In genomic region chr4:94669718-94670117, GRCm38 (mm10) we compare ENCODE assay signal across 10 mouse cellular contexts. TPM values are rescaled to one million over a fixed set of nuclear protein-coding genes. Genes with fewer than 3 reads are reported as not detected.
DNase-seq lines count a peak whose midpoint lies in the region; ATAC-seq and TF ChIP-seq lines count a peak whose summit lies in the region.
"Had no signal": no experiment of that assay in that cellular context is flagged by ENCODE, and none has a peak within 500 bp of the region (broad histone marks: within the 10 kb centered on the region; RNA-seq: fewer than 3 reads in every experiment).

No protein-coding gene starts in this region.

- H3K27ac ChIP-seq in layer of hippocampus, adult 2 months: no peak overlapping the region
- H3K27ac ChIP-seq in forebrain, postnatal 0 days (ENCODE audit: low read depth, low read length): no peak overlapping the region
- no peak overlapping the region for H3K27ac ChIP-seq in kidney, postnatal 0 days
- H3K27ac ChIP-seq in midbrain, postnatal 0 days (ENCODE audit: low read depth, low read length): no peak overlapping the region
- no peak overlapping the region for H3K27ac ChIP-seq in cerebellum, adult 2 months (ENCODE audit: insufficient read depth, low read length)
- H3K27ac ChIP-seq: embryonic facial prominence, embryonic 15.5 days had no signal

- H3K9me3 ChIP-seq in forebrain, postnatal 0 days (ENCODE audit: low read length): no peaks in the 10 kb centered on the region
- no peaks in the 10 kb centered on the region for H3K9me3 ChIP-seq in kidney, postnatal 0 days (replicated peaks; ENCODE audit: low read length)
- H3K9me3 ChIP-seq in midbrain, postnatal 0 days (ENCODE audit: low read length): no peaks in the 10 kb centered on the region
- H3K9me3 ChIP-seq: embryonic facial prominence, embryonic 15.5 days; megakaryocyte, embryonic 14.5 days had no signal

- no peaks in the 10 kb centered on the region for H3K36me3 ChIP-seq in forebrain, postnatal 0 days (ENCODE audit: insufficient read depth)
- no peaks in the 10 kb centered on the region for H3K36me3 ChIP-seq in kidney, postnatal 0 days (ENCODE audit: insufficient read depth, low read length)
- no peaks in the 10 kb centered on the region for H3K36me3 ChIP-seq in midbrain, postnatal 0 days (ENCODE audit: insufficient read depth, low read length)
- H3K36me3 ChIP-seq: embryonic facial prominence, embryonic 15.5 days had no signal

- no peaks in the 10 kb centered on the region for H3K4me1 ChIP-seq in forebrain, postnatal 0 days (ENCODE audit: insufficient read depth)
- H3K4me1 ChIP-seq in kidney, postnatal 0 days (replicated peaks; ENCODE audit: insufficient read depth, low read length): no peaks in the 10 kb centered on the region
- H3K4me1 ChIP-seq in midbrain, postnatal 0 days (ENCODE audit: insufficient read depth, low read length): no peaks in the 10 kb centered on the region
- H3K4me1 ChIP-seq in cerebellum, adult 2 months (ENCODE audit: control insufficient read depth, insufficient read depth, low read length): no peaks in the 10 kb centered on the region
- H3K4me1 ChIP-seq: embryonic facial prominence, embryonic 15.5 days; megakaryocyte, embryonic 14.5 days had no signal

- intact Hi-C loops in gastrocnemius, postnatal 14 days (cut with DNase I; ENCODE audit: low total_unique reads): loop anchor here (5.0 kb wide), 1 partner anchor 233 kb away; no protein-coding TSS in a partner anchor

- TF ChIP-seq CTCF in layer of hippocampus, adult 2 months (conservative IDR thresholded peaks at IDR 0.05): peak; percentile 83
- TF ChIP-seq CTCF in forebrain, postnatal 0 days (IDR thresholded peaks at IDR 0.05; ENCODE audit: low read depth): peak; percentile 67
- TF ChIP-seq CTCF in kidney, postnatal 0 days (IDR thresholded peaks at IDR 0.05; ENCODE audit: low read depth): peak; percentile 88
- peak; percentile 81 for TF ChIP-seq CTCF in midbrain, postnatal 0 days (IDR thresholded peaks at IDR 0.05)
- TF ChIP-seq CTCF in cerebellum, adult 2 months (IDR thresholded peaks at IDR 0.05; ENCODE audit: borderline replicate concordance, insufficient read depth, low read depth, low read length): no peak

- no peak for TF ChIP-seq POLR2A in cerebellum, adult 2 months (IDR thresholded peaks at IDR 0.05; ENCODE audit: borderline replicate concordance, insufficient read depth, low read length)

- WGBS in forebrain, postnatal 0 days: 47% methylated on average over 1 of the region's 1 CpGs
- 29% methylated on average over 1 of the region's 1 CpGs for WGBS in kidney, postnatal 0 days
- 42% methylated on average over 1 of the region's 1 CpGs for WGBS in midbrain, postnatal 0 days
- 48% methylated on average over 1 of the region's 1 CpGs for WGBS in cerebellum, adult 2 months

- H3K4me3 ChIP-seq in layer of hippocampus, adult 2 months: no peak overlapping the region
- H3K4me3 ChIP-seq in forebrain, postnatal 0 days (ENCODE audit: low read depth, low read length): no peak overlapping the region
- H3K4me3 ChIP-seq in kidney, postnatal 0 days (replicated peaks; ENCODE audit: low read depth, low read length): no peak overlapping the region
- H3K4me3 ChIP-seq in midbrain, postnatal 0 days (ENCODE audit: low read depth, low read length): no peak overlapping the region
- no peak overlapping the region for H3K4me3 ChIP-seq in cerebellum, adult 2 months (replicated peaks; ENCODE audit: insufficient read depth, low read depth, low read length)
- H3K4me3 ChIP-seq: embryonic facial prominence, embryonic 15.5 days; megakaryocyte, embryonic 14.5 days had no signal

- H3K9ac ChIP-seq in forebrain, postnatal 0 days: no peak overlapping the region
- no peak overlapping the region for H3K9ac ChIP-seq in kidney, postnatal 0 days (ENCODE audit: low read depth, low read length)
- H3K9ac ChIP-seq in midbrain, postnatal 0 days (replicated peaks; ENCODE audit: low read length, poor library complexity, severe bottlenecking): no peak overlapping the region
- H3K9ac ChIP-seq: embryonic facial prominence, embryonic 15.5 days had no signal

- H3K4me2 ChIP-seq in forebrain, postnatal 0 days (ENCODE audit: low read depth): no peak overlapping the region
- H3K4me2 ChIP-seq in kidney, postnatal 0 days (ENCODE audit: low read length): no peak overlapping the region
- no peak overlapping the region for H3K4me2 ChIP-seq in midbrain, postnatal 0 days (ENCODE audit: low read depth, low read length, poor library complexity, severe bottlenecking)
- H3K4me2 ChIP-seq: embryonic facial prominence, embryonic 15.5 days had no signal

- DNase-seq in layer of hippocampus, adult 2 months (ENCODE audit: low spot score in 2 of 2): peak in 1 of 2 experiments; percentile 16
- DNase-seq in layer of hippocampus, adult 9-11 months: no peak
- DNase-seq in ZHBTc4 (ENCODE audit: low read depth, low spot score): peak; percentile 44
- peak; percentile 34 for DNase-seq in forebrain, postnatal 0 days
- DNase-seq in kidney, postnatal 0 days (ENCODE audit: low spot score): peak; percentile 76
- DNase-seq in midbrain, postnatal 0 days (ENCODE audit: low spot score): peak; percentile 52
- no peak for DNase-seq in gastrocnemius, postnatal 14 days
- DNase-seq in cerebellum, adult 2 months: no peak

- no peaks in the 10 kb centered on the region for H3K27me3 ChIP-seq in forebrain, postnatal 0 days (ENCODE audit: insufficient read depth, low read length)
- H3K27me3 ChIP-seq in kidney, postnatal 0 days (ENCODE audit: insufficient read depth, low read length): no peaks in the 10 kb centered on the region
- H3K27me3 ChIP-seq in midbrain, postnatal 0 days (ENCODE audit: insufficient read depth, low read length): no peaks in the 10 kb centered on the region
- H3K27me3 ChIP-seq in cerebellum, adult 2 months (ENCODE audit: control insufficient read depth, insufficient read depth, low read length): no peaks in the 10 kb centered on the region
- H3K27me3 ChIP-seq: embryonic facial prominence, embryonic 15.5 days; megakaryocyte, embryonic 14.5 days had no signal

- ATAC-seq in forebrain, postnatal 0 days: peak; percentile 60
- peak; percentile 59 for ATAC-seq in kidney, postnatal 0 days (replicated peaks; ENCODE audit: low FRiP score, low read depth)
- peak; percentile 63; the same call in 1 of the 2 replicates for ATAC-seq in midbrain, postnatal 0 days (ENCODE audit: low FRiP score)

RNA-seq across cellular contexts. Expression of gene Lrrc19, which starts 19.8 kb away (rescaled TPM):
- total RNA-seq in layer of hippocampus, adult 2 months (2021): not detected
- not detected in 2 replicates for total RNA-seq in forebrain, postnatal 0 days (2014; rRNA removed)
- 0.19 TPM in 1 of 2 replicates, not detected in the other for polyA plus RNA-seq in forebrain, postnatal 0 days (2015; fragmentation: Nextera tagmentation; extraction: Ambion mirVana)
- polyA plus RNA-seq in kidney, postnatal 0 days (2015; fragmentation: Nextera tagmentation; extraction: Ambion mirVana): 14.0 and 14.3 TPM in 2 replicates
- total RNA-seq in midbrain, postnatal 0 days (2014; rRNA removed): not detected in 2 replicates
- polyA plus RNA-seq in midbrain, postnatal 0 days (2015; fragmentation: Nextera tagmentation; extraction: Ambion mirVana): 0.15 and 0.33 TPM in 2 replicates
- not detected for total RNA-seq in gastrocnemius, postnatal 14 days (2021)
- polyA plus RNA-seq in cerebellum, adult 2 months (2012; rRNA removed): not detected in 2 replicates

RNA-seq across cellular contexts. Expression of gene Ift74, which starts 55.4 kb away (rescaled TPM):
- total RNA-seq in layer of hippocampus, adult 2 months (2021): 10 to 100 TPM; 26.0 to 28.4 TPM
- 15.1 and 31.2 TPM in 2 replicates for total RNA-seq in forebrain, postnatal 0 days (2014; rRNA removed)
- 28.1 and 33.4 TPM in 2 replicates for polyA plus RNA-seq in forebrain, postnatal 0 days (2015; fragmentation: Nextera tagmentation; extraction: Ambion mirVana)
- 48.1 and 50.8 TPM in 2 replicates for polyA plus RNA-seq in kidney, postnatal 0 days (2015; fragmentation: Nextera tagmentation; extraction: Ambion mirVana)
- 9.2 and 12.5 TPM in 2 replicates for total RNA-seq in midbrain, postnatal 0 days (2014; rRNA removed)
- polyA plus RNA-seq in midbrain, postnatal 0 days (2015; fragmentation: Nextera tagmentation; extraction: Ambion mirVana): 24.7 and 27.3 TPM in 2 replicates
- total RNA-seq in gastrocnemius, postnatal 14 days (2021): 1 to 10 TPM; 4.8 to 4.9 TPM
- polyA plus RNA-seq in cerebellum, adult 2 months (2012; rRNA removed): 10.9 and 13.2 TPM in 2 replicates

Comparison
In these comparisons a context has a peak if more than half of its experiments do, and no peak if none do; other contexts are left out.
1. DNase-seq: peak in ZHBTc4 (single experiment), forebrain, postnatal 0 days (single experiment), kidney, postnatal 0 days (single experiment) and midbrain, postnatal 0 days (single experiment); none in layer of hippocampus, adult 9-11 months (single experiment), gastrocnemius, postnatal 14 days (single experiment) and cerebellum, adult 2 months (0 of 2).
2. Peak in every context shown above with its lines, with median percentiles within 50 percentile points of each other: ATAC-seq.